Mouse (Mus musculus): Measurements from ENCODE around the gene Daglb.

DNA sequence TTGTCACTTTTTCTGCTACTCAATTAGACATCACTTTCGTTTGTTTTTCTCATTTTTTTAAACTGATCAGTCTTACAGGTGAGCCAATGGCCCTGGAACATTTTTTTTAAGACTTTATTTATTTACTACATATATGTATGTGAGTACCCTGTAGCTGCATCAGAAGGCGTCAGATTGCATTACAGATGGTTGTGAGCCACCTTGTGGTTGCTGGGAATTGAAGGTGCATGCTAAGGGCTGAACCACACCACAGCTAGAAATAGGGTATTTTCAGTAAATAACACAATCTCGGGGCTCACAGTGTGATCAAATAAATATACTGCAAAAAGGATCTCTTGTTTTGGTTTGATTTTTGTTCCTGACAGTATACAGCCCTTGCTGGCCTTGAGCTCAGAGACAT, 33.1 kb downstream of the Daglb start:
- TF ChIP-seq CTCF (IDR thresholded peaks at IDR 0.05; ENCODE audit: extremely low read depth, insufficient read depth, insufficient read length, insufficient replicate concordance) (no peak), POLR2A (IDR thresholded peaks at IDR 0.05; ENCODE audit: low read depth, low read length) (no peak)
